Mouse (Mus musculus): ENCODE measurements around the gene Vmn1r173.
"Not testable (repeated sequence)": the region's sequence is repeated elsewhere in the genome, so short reads cannot be mapped to it uniquely, and the experiment has no call there.

Vmn1r173 gene

DNA sequence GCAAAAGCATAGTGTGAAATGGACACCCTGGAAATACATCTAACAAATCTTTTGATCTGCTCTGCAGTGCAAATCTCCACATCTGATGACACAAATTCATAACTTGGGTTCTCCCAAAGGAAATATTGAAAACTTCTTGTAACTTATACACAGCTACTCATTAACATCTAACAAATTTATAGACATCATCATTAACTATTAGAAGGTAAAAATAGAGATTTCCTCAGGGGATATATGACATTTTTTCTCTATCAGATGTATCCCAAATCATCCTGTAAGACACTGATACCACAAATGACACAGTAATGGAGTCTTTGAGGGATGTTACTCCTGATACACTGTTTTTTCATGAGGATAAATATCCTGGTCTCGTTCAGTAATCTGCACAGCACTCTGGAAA is at the start of gene Vmn1r173:
Vmn1r173 (plus strand) TSS at position 301 of the 400 bp plus-strand sequence.
- DNase-seq (ENCODE audit: low read depth, low spot score) = not testable (repeated sequence)

DNA sequence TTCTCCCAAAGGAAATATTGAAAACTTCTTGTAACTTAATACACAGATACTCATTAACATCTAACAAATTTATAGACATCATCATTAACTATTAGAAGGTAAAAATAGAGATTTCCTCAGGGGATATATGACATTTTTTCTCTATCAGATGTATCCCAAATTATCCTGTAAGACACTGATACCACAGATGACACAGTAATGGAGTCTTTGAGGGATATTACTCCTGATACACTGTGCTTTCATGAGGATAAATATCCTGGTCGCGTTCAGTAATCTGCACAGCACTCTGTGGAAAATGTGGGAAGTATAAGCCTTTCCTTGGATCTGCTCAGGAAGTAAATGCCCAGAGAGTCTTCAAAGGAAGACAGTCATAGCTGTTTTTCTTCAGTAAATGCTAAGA is 42.5 kb upstream of the Vmn1r173 start, which contains the start of gene Vmn1r172:
Vmn1r172 (plus strand) TSS at position 301 of the 400 bp plus-strand sequence.
- DNase-seq (ENCODE audit: low read depth, low spot score) = no peak

DNA sequence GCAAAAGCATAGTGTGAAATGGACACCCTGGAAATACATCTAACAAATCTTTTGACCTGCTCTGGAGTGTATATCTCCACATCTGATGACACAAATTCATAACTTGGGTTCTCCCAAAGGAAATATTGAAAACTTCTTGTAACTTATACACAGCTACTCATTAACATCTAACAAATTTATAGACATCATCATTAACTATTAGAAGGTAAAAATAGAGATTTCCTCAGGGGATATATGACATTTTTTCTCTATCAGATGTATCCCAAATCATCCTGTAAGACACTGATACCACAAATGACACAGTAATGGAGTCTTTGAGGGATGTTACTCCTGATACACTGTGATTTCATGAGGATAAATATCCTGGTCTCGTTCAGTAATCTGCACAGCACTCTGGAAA is 51.5 kb downstream of the Vmn1r173 start, which contains the start of gene Vmn1r174:
Vmn1r174 (plus strand) TSS at position 301 of the 400 bp plus-strand sequence.
- not testable (repeated sequence) for DNase-seq (ENCODE audit: low read depth, low spot score)
